Mouse (Mus musculus) spleen, embryonic (tissue): ENCODE measurements around the gene Slc6a21.

Source experiments
- CTCF ChIA-PET: fragments of 350-600 bp; sonication (Branson Sonifier 250); formaldehyde crosslinking; loops from one replicate; lab custom pipeline; 2022; lab: Charles Lee

The Slc6a21 gene

GRCm38 (mm10) chr7:45247666-45248065 is 29.6 kb upstream of the Slc6a21 start:
- CTCF ChIA-PET, result no interaction called here

GRCm38 (mm10) chr7:45253806-45254205 is 23.5 kb upstream of the Slc6a21 start:
- CTCF ChIA-PET, result no interaction called here

- CTCF ChIA-PET, result interaction anchor here (0.7 kb wide), 1 partner anchor 969 kb away, joined by 18 read pairs; no protein-coding TSS in a partner anchor
Measured at GRCm38 (mm10) chr7:45255822-45256221, 21.5 kb upstream of the Slc6a21 start.

- CTCF ChIA-PET, result no interaction called here
Measured at GRCm38 (mm10) chr7:45257063-45257840, 20.1 kb upstream of the Slc6a21 start.

- CTCF ChIA-PET, result no interaction called here
Measured at GRCm38 (mm10) chr7:45259281-45259680, 18.0 kb upstream of the Slc6a21 start.

- CTCF ChIA-PET, result no interaction called here
Measured at GRCm38 (mm10) chr7:45262266-45262665, 15.0 kb upstream of the Slc6a21 start.

- CTCF ChIA-PET, result interaction anchor here (0.6 kb wide), 2 partner anchors 26 to 141 kb away, joined by 3 to 5 read pairs; no protein-coding TSS in a partner anchor
Measured at GRCm38 (mm10) chr7:45263006-45263607, 14.2 kb upstream of the Slc6a21 start.

GRCm38 (mm10) chr7:45264348-45264747 is 13.0 kb upstream of the Slc6a21 start:
- CTCF ChIA-PET, result interaction anchor here (1.3 kb wide), 1 partner anchor 74 kb away, joined by 4 read pairs; no protein-coding TSS in a partner anchor

GRCm38 (mm10) chr7:45265518-45265917 is 11.8 kb upstream of the Slc6a21 start:
- CTCF ChIA-PET, result no interaction called here

GRCm38 (mm10) chr7:45272786-45273412 is 4.4 kb upstream of the Slc6a21 start:
- CTCF ChIA-PET, result no interaction called here

- CTCF ChIA-PET, result interaction anchor here (1.1 kb wide), 1 partner anchor 108 kb away, joined by 3 read pairs; no protein-coding TSS in a partner anchor
Measured at GRCm38 (mm10) chr7:45273672-45274071, 3.6 kb upstream of the Slc6a21 start.

- CTCF ChIA-PET, result no interaction called here
Measured at GRCm38 (mm10) chr7:45286486-45286885, 9.2 kb downstream of the Slc6a21 start.

GRCm38 (mm10) chr7:45296626-45297025 is 19.3 kb downstream of the Slc6a21 start:
- CTCF ChIA-PET, result interaction anchor here (0.6 kb wide), 1 partner anchor 321 kb away, joined by 7 read pairs; no protein-coding TSS in a partner anchor

GRCm38 (mm10) chr7:45297563-45297962 is 20.2 kb downstream of the Slc6a21 start:
- CTCF ChIA-PET, result no interaction called here

GRCm38 (mm10) chr7:45299752-45300151 is 22.4 kb downstream of the Slc6a21 start:
- CTCF ChIA-PET, result interaction anchor here (0.6 to 1.2 kb wide), 2 partner anchors 135 to 440 kb away, joined by 3 read pairs; no protein-coding TSS in a partner anchor

GRCm38 (mm10) chr7:45300270-45300669 is 23.0 kb downstream of the Slc6a21 start:
- CTCF ChIA-PET, result interaction anchor here (0.6 to 0.8 kb wide), 2 partner anchors 23 to 440 kb away, joined by 3 read pairs; partner anchors contain the start of gene Slc6a21

- CTCF ChIA-PET, result interaction anchor here (0.6 kb wide), 1 partner anchor 85 kb away, joined by 3 read pairs; no protein-coding TSS in a partner anchor
Measured at GRCm38 (mm10) chr7:45302626-45303025, 25.3 kb downstream of the Slc6a21 start.

- CTCF ChIA-PET, result interaction anchor here (0.6 to 1.4 kb wide), 3 partner anchors 24 to 792 kb away, joined by 3 read pairs; no protein-coding TSS in a partner anchor
Measured at GRCm38 (mm10) chr7:45304869-45305268, 27.6 kb downstream of the Slc6a21 start.

- CTCF ChIA-PET, result interaction anchor here (0.6 to 1.4 kb wide), 4 partner anchors 24 to 792 kb away, joined by 3 to 4 read pairs (median 3); no protein-coding TSS in a partner anchor
Measured at GRCm38 (mm10) chr7:45305275-45305674, 28.0 kb downstream of the Slc6a21 start.

- CTCF ChIA-PET, result no interaction called here
Measured at GRCm38 (mm10) chr7:45308551-45309240, 31.4 kb downstream of the Slc6a21 start.

GRCm38 (mm10) chr7:45309455-45309854 is 32.1 kb downstream of the Slc6a21 start:
- CTCF ChIA-PET, result no interaction called here
